Mouse (Mus musculus) CH12.LX (cell line): Measurements from ENCODE around the gene Akt3.

Experiments used
- CHD1 ChIP-seq: IDR thresholded peaks from 2 replicates; pipeline ENCODE4 v1.6.1; 2012; ENCODE audit warnings: low read depth, low read length, improper control_type of control experiment, inconsistent platforms
- CHD2 ChIP-seq: IDR thresholded peaks from 2 replicates; pipeline ENCODE4 v1.6.1; 2011; ENCODE audit warnings: low read length, improper control_type of control experiment
- CTCF ChIP-seq, 2 experiments: IDR thresholded peaks in 1 of 2; conservative IDR thresholded peaks in 1 of 2; 2 replicates each; pipeline ENCODE4 v1.5.1; 2011 to 2012; ENCODE audit warnings: low read depth in 2 of 2, low read length in 2 of 2, improper control_type of control experiment in 1 of 2, inconsistent platforms in 1 of 2, mild to moderate bottlenecking in 1 of 2, moderate library complexity in 1 of 2
- E2F4 ChIP-seq: IDR thresholded peaks from 2 replicates; pipeline ENCODE4 v1.6.1; 2011; ENCODE audit warnings: low read depth, low read length, improper control_type of control experiment; ENCODE audit not compliant: insufficient replicate concordance
- EP300 ChIP-seq: IDR thresholded peaks from 2 replicates; pipeline ENCODE4 v1.6.1; 2011; ENCODE audit warnings: low read length, improper control_type of control experiment
- ETS1 ChIP-seq: conservative IDR thresholded peaks from 2 replicates; pipeline ENCODE4 v1.6.1; 2012; ENCODE audit warnings: low read depth, mild to moderate bottlenecking, inconsistent platforms, low read length, improper control_type of control experiment, moderate library complexity
- MXI1 ChIP-seq: IDR thresholded peaks from 2 replicates; pipeline ENCODE4 v1.6.1; 2011; ENCODE audit warnings: mild to moderate bottlenecking, low read depth, low read length, improper control_type of control experiment
- PAX5 ChIP-seq: IDR thresholded peaks from 2 replicates; pipeline ENCODE4 v1.6.1; 2012; ENCODE audit warnings: low read length, inconsistent platforms, mixed read lengths
- POLR2A ChIP-seq: IDR thresholded peaks from 2 replicates; pipeline ENCODE4 v1.6.1; 2011; ENCODE audit warnings: low read depth, mild to moderate bottlenecking, improper control_type of control experiment, low read length
- TCF12 ChIP-seq: IDR thresholded peaks from 2 replicates; pipeline ENCODE4 v1.6.1; 2014; ENCODE audit warnings: low read depth, mild to moderate bottlenecking, inconsistent platforms, low read length, improper control_type of control experiment
- UBTF ChIP-seq: IDR thresholded peaks from 2 replicates; pipeline ENCODE4 v1.6.1; 2012; ENCODE audit warnings: low read depth, mild to moderate bottlenecking, inconsistent platforms, low read length, improper control_type of control experiment, moderate library complexity
- USF2 ChIP-seq: conservative IDR thresholded peaks from 2 replicates; pipeline ENCODE4 v1.6.1; 2011; ENCODE audit warnings: low read depth, low read length, improper control_type of control experiment
- ZC3H11A ChIP-seq: IDR thresholded peaks from 2 replicates; pipeline ENCODE4 v1.6.1; 2012; ENCODE audit warnings: low read depth, mild to moderate bottlenecking, inconsistent platforms, low read length, improper control_type of control experiment
- ZNF384 ChIP-seq: IDR thresholded peaks from 2 replicates; pipeline ENCODE4 v1.6.1; 2012; ENCODE audit warnings: low read depth, low read length, improper control_type of control experiment, inconsistent platforms

GRCm38 (mm10) chr1:177018750-177019149 lies 239.3 kb downstream of the Akt3 start:
- TF ChIP-seq POLR2A (no peak), CTCF (conservative IDR thresholded peaks at IDR 0.05 in 1 of 2, IDR thresholded peaks at IDR 0.05 in 1 of 2; ENCODE audit: low read depth in 2 of 2, low read length in 2 of 2) (no peak), TCF12 (0 out of 2 replicates have a peak, but pooled peaks have one; percentile 14), ETS1 (no peak), EP300 (peak; percentile 47; the same call in 1 of the 2 replicates), CHD1 (peak; percentile 94; the same call in 1 of the 2 replicates), UBTF (no peak), MXI1 (no peak), CHD2 (no peak), PAX5 (no peak), USF2 (no peak), E2F4 (no peak), ZNF384 (no peak), ZC3H11A (no peak)
